Mouse (Mus musculus) liver, postnatal 0 days (tissue): ENCODE measurements at regions not wholly inside any gene's neighbourhood (a gene's known extent, or its start where the extent isn't known, plus 50 kb on each side); places are given as distances from the start of the nearest gene placed in this dataset.

ENCODE experiments used
- ATAC-seq: fragments of 200-750 bp; cut with Nextera tagmentation; 2 replicates; pipeline ENCODE4 v1.8.0; 2017; ENCODE audit warnings: mild to moderate bottlenecking, moderate library complexity
- DNase-seq: peaks from one replicate; pipeline ENCODE4 v3.0.0-alpha.2; 2016
- H3K27ac ChIP-seq: fragments of 300-500 bp; sonication (generic); 2 replicates; pipeline ENCODE4 v1.5.1; 2014; ENCODE audit warnings: antibody characterized with exemption, moderate library complexity, mild to moderate bottlenecking, low read depth
- H3K27me3 ChIP-seq: fragments of 300-500 bp; sonication (generic); 2 replicates; pipeline ENCODE4 v1.6.1; 2014; ENCODE audit warnings: low read length, control low read depth, mixed read lengths; ENCODE audit not compliant: insufficient read depth
- H3K36me3 ChIP-seq: fragments of 300-500 bp; sonication (generic); replicated peaks from 2 replicates; pipeline ENCODE4 v1.6.1; 2014; ENCODE audit warnings: mild to moderate bottlenecking, control low read depth, low read length, moderate library complexity, mixed read lengths; ENCODE audit not compliant: insufficient read depth
- H3K4me1 ChIP-seq: fragments of 300-500 bp; sonication (generic); 2 replicates; pipeline ENCODE4 v1.6.1; 2014; ENCODE audit warnings: antibody characterized with exemption, mild to moderate bottlenecking, control low read depth; ENCODE audit not compliant: insufficient read depth
- H3K4me2 ChIP-seq: fragments of 300-500 bp; sonication (generic); 2 replicates; pipeline ENCODE4 v1.6.1; 2014; ENCODE audit warnings: low read depth, mild to moderate bottlenecking, low read length, moderate library complexity, mixed read lengths
- H3K4me3 ChIP-seq: fragments of 300-500 bp; sonication (generic); 2 replicates; pipeline ENCODE4 v1.5.1; 2014; ENCODE audit warnings: low read depth, low read length
- H3K9ac ChIP-seq: fragments of 300-500 bp; sonication (generic); replicated peaks from 2 replicates; pipeline ENCODE4 v1.6.1; 2014; ENCODE audit warnings: mild to moderate bottlenecking, moderate library complexity
- H3K9me3 ChIP-seq: fragments of 300-500 bp; sonication (generic); 2 replicates; pipeline ENCODE4 v1.6.1; 2016; ENCODE audit warnings: mild to moderate bottlenecking, control low read depth, low read length, mixed read lengths
- CTCF ChIP-seq: sonication (generic); IDR thresholded peaks from 2 replicates; pipeline ENCODE4 v1.5.1; 2016; ENCODE audit warnings: antibody characterized with exemption, low read depth
- EP300 ChIP-seq: IDR thresholded peaks from 2 replicates; pipeline ENCODE4 v1.6.1; 2016; ENCODE audit warnings: antibody characterized with exemption, low read depth, mild to moderate bottlenecking
- WGBS: fragments of 180-500 bp; shearing (Covaris S2); extraction: QIAGEN DNeasy Blood & Tissue Kit; methylation state at CpG from one replicate; pipeline ENCODE4 v1.1.7; 2014; ENCODE audit not compliant: insufficient replicate concordance; 5-methylcytosine and 5-hydroxymethylcytosine counted together

GRCm38 (mm10) chr12:54288041-54288502 lies 84.4 kb upstream of the Egln3 start:
- no peak for ATAC-seq
- no peak overlapping the region for H3K9ac ChIP-seq
- 79% methylated on average over 6 of the region's 6 CpGs for WGBS

DNA sequence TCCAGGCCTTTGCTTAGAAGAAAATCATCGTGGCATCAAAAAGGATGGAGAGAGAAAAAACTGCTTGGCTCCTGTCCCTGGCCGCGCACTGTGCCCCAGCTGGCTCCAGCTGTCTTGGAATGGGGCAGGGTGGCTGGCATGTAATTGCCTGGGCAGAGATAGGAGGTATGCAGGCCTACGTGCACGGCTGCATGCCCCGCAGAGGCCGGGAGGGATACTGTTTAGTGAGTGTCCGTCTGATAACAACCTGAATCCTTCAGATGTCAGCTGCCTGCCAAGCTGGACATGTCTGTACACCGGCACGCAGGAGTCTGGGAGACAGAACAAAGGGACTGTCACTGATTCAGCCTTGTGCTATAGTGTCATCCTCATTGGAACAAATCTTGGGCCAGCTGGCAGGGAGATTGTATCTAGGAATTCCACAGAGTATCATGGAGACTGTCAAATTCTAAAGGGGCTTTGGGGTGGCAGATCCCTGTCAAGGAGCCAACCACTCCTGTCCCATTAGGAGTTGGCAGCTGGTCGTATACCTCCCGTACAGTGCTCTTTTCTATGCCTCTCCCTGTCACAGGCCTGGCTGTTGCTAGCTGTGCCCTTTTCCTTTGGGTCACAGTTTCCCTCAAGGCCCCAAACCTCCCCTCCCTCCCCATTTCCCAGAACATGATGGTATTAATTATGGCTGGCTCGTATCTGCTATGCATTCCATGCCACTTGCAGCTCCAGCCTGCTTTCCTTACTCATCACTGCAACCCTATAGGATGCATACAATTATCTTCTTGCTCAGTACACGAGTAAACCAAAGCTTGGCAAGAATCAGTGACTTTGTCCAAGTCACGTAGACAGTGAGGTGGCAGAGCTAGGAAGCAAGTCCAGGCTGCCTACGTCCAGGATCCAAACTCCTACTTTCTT lies 83.5 kb upstream of the Egln3 start:
- no peak overlapping the region for H3K4me3 ChIP-seq
- no peak overlapping the region for H3K9ac ChIP-seq
- DNase-seq = peak; percentile 10
- H3K36me3 ChIP-seq = no peaks in the 10 kb centered on the region
- no peaks in the 10 kb centered on the region for H3K27me3 ChIP-seq
- WGBS = 74% methylated on average over 16 of the region's 16 CpGs
- H3K4me2 ChIP-seq = no peak overlapping the region
- ATAC-seq = no peak
- no peaks in the 10 kb centered on the region; the same call in 1 of the 2 replicates for H3K4me1 ChIP-seq
- TF ChIP-seq EP300 (no peak), CTCF (no peak)
- H3K9me3 ChIP-seq = no peaks in the 10 kb centered on the region
- no peak overlapping the region for H3K27ac ChIP-seq

More at GRCm38 (mm10) chr12:54288041-54288502, 84.4 kb upstream of the Egln3 start:
- no peaks in the 10 kb centered on the region; the same call in 1 of the 2 replicates for H3K4me1 ChIP-seq
- peak; percentile 5 for DNase-seq
- H3K27me3 ChIP-seq = no peaks in the 10 kb centered on the region
- no peaks in the 10 kb centered on the region for H3K9me3 ChIP-seq
- no peak overlapping the region for H3K4me2 ChIP-seq
- TF ChIP-seq EP300 = no peak
- no peak for TF ChIP-seq CTCF
- H3K27ac ChIP-seq = no peak overlapping the region
- H3K36me3 ChIP-seq = no peaks in the 10 kb centered on the region
- H3K4me3 ChIP-seq = no peak overlapping the region

DNA sequence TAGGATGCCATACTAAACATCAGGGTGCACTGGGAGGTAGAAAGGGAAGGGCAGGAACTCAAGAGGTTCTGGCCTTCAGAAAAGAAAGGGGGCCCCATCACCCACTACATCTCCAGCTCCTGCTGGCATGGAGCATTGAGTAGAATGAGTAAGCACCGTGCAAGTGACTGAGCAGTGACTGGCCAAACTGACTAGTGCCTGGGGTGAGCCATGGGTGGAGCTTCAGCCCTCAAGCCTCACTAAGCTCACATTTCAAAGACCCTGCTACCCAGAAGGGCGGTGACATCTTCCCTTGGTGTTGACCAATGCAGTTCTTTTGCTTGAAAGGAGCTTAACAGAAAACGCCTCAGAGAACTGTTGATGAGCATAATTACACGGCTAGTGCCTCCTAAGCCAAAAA lies 80.0 kb upstream of the Egln3 start:
- H3K9me3 ChIP-seq = no peaks in the 10 kb centered on the region
- H3K4me3 ChIP-seq = no peak overlapping the region
- ATAC-seq (no peak), DNase-seq (peak; percentile 6)
- H3K4me1 ChIP-seq = no peaks in the 10 kb centered on the region; the same call in 1 of the 2 replicates
- H3K36me3 ChIP-seq = no peaks in the 10 kb centered on the region
- no peaks in the 10 kb centered on the region for H3K27me3 ChIP-seq
- WGBS = 46% methylated on average over 4 of the region's 4 CpGs
- H3K4me2 ChIP-seq = no peak overlapping the region
- TF ChIP-seq EP300 (no peak), CTCF (no peak)
- H3K27ac ChIP-seq = no peak overlapping the region
- no peak overlapping the region for H3K9ac ChIP-seq

DNA sequence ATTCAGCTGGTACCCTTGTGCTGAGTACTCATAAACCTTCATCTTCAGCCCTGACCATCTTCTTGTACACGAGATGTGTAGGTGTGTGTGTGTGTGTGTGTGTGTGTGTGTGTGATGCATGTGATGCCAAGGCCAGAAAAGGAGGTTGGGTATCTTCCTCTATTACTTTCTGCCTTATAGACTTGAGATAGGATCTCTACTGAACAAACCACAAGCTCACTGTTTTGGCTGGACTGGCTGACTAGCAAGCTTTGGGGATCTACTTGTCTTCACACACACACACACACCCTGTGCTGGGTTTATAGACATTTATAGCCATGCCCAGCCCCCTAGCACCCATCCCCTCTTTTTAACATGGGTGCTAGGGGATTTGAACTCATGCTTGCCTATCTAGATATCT lies 79.4 kb upstream of the Egln3 start:
- DNase-seq (no peak), ATAC-seq (no peak)
- no peaks in the 10 kb centered on the region for H3K9me3 ChIP-seq
- 52% methylated on average over 1 of the region's 1 CpGs for WGBS
- no peaks in the 10 kb centered on the region; the same call in 1 of the 2 replicates for H3K4me1 ChIP-seq
- H3K27ac ChIP-seq = no peak overlapping the region
- no peaks in the 10 kb centered on the region for H3K36me3 ChIP-seq
- no peaks in the 10 kb centered on the region for H3K27me3 ChIP-seq
- no peak for TF ChIP-seq CTCF
- no peak for TF ChIP-seq EP300
- H3K4me2 ChIP-seq = no peak overlapping the region
- no peak overlapping the region for H3K9ac ChIP-seq
- H3K4me3 ChIP-seq = no peak overlapping the region

GRCm38 (mm10) chr12:54282281-54282921 lies 78.7 kb upstream of the Egln3 start:
- H3K4me2 ChIP-seq = no peak overlapping the region
- TF ChIP-seq CTCF = no peak
- TF ChIP-seq EP300 = no peak
- H3K27me3 ChIP-seq = no peaks in the 10 kb centered on the region
- no peaks in the 10 kb centered on the region; the same call in 1 of the 2 replicates for H3K4me1 ChIP-seq
- H3K36me3 ChIP-seq = no peaks in the 10 kb centered on the region
- no peaks in the 10 kb centered on the region for H3K9me3 ChIP-seq
- H3K4me3 ChIP-seq = no peak overlapping the region
- 50% methylated on average over 4 of the region's 4 CpGs for WGBS
- no peak overlapping the region for H3K9ac ChIP-seq
- H3K27ac ChIP-seq = no peak overlapping the region
- ATAC-seq = no peak
- DNase-seq = no peak

DNA sequence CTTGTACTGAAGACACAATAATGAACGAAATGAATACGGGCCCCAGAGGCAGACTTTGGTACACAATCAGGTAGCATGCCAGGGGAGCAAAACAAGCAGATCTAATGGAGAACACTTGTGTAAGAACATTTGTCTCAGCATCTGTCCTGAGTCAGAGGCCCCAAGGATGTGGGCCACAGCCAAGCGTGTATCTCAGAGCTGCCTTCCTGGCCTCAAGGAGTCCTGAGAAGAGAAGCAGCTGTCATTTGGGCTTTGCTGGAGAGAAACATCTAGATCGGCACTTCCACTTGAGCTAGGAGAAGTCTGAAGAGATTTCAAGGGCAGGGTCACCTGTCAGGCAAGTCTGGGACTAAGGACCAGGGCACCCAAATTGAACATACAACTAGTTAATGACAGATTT lies 76.8 kb upstream of the Egln3 start:
- H3K4me1 ChIP-seq = no peaks in the 10 kb centered on the region
- H3K4me3 ChIP-seq = no peak overlapping the region
- no peak overlapping the region for H3K27ac ChIP-seq
- H3K36me3 ChIP-seq = no peaks in the 10 kb centered on the region
- WGBS = 78% methylated on average over 4 of the region's 4 CpGs
- H3K4me2 ChIP-seq = no peak overlapping the region
- DNase-seq (no peak), ATAC-seq (no peak)
- no peaks in the 10 kb centered on the region for H3K9me3 ChIP-seq
- H3K27me3 ChIP-seq = no peaks in the 10 kb centered on the region
- no peak overlapping the region for H3K9ac ChIP-seq
- no peak for TF ChIP-seq EP300
- TF ChIP-seq CTCF = no peak
